Mouse (Mus musculus) heart, embryonic 11.5 days (tissue): Measurements from ENCODE around the gene Dixdc1. TPM values are rescaled to one million over a fixed set of nuclear protein-coding genes. Genes with fewer than 3 reads are reported as not detected.

Experiments used
- ATAC-seq: fragments of 200-750 bp; cut with Nextera tagmentation; replicated peaks from 2 replicates; pipeline ENCODE4 v1.8.0; 2017; ENCODE audit warnings: moderate library complexity; ENCODE audit not compliant: insufficient number of reproducible peaks, low FRiP score, low TSS enrichment
- H3K27ac ChIP-seq: fragments of 300-500 bp; sonication (generic); 2 replicates; pipeline ENCODE4 v1.5.1; 2014; ENCODE audit warnings: mild to moderate bottlenecking, low read depth, low read length
- H3K27me3 ChIP-seq: fragments of 300-500 bp; sonication (generic); 2 replicates; pipeline ENCODE4 v1.6.1; 2014; ENCODE audit warnings: mild to moderate bottlenecking, low read length, mixed read lengths; ENCODE audit not compliant: control insufficient read depth, insufficient read depth
- H3K36me3 ChIP-seq: fragments of 300-500 bp; sonication (generic); 2 replicates; pipeline ENCODE4 v1.6.1; 2014; ENCODE audit warnings: mild to moderate bottlenecking, low read length, moderate library complexity, mixed read lengths; ENCODE audit not compliant: control insufficient read depth, insufficient read depth
- H3K4me1 ChIP-seq: fragments of 300-500 bp; sonication (generic); 2 replicates; pipeline ENCODE4 v1.6.1; 2014; ENCODE audit warnings: low read length; ENCODE audit not compliant: control insufficient read depth, insufficient read depth
- H3K4me2 ChIP-seq: fragments of 300-500 bp; sonication (generic); 2 replicates; pipeline ENCODE4 v1.6.1; 2014; ENCODE audit warnings: mild to moderate bottlenecking, moderate library complexity
- H3K4me3 ChIP-seq: fragments of 300-500 bp; sonication (generic); 2 replicates; pipeline ENCODE4 v1.5.1; 2014; ENCODE audit warnings: low read depth, low read length
- H3K9ac ChIP-seq: fragments of 300-500 bp; sonication (generic); 2 replicates; pipeline ENCODE4 v1.6.1; 2014; ENCODE audit warnings: mild to moderate bottlenecking, low read depth, low read length, moderate library complexity
- H3K9me3 ChIP-seq: fragments of 300-500 bp; sonication (generic); replicated peaks from 2 replicates; pipeline ENCODE4 v1.6.1; 2016; ENCODE audit warnings: low read length; ENCODE audit not compliant: control insufficient read depth
- WGBS: fragments of 180-500 bp; shearing (Covaris S2); extraction: QIAGEN DNeasy Blood & Tissue Kit; methylation state at CpG from one replicate; pipeline ENCODE4 v1.1.7; 2014; ENCODE audit not compliant: insufficient replicate concordance; 5-methylcytosine and 5-hydroxymethylcytosine counted together
- polyA plus RNA-seq: library from polyadenylated mRNA; unstranded; fragments of >200 nt; fragmentation: Nextera tagmentation; extraction: Ambion mirVana; gene quantifications from 2 replicates; pipeline ENCODE4 v1.2.1, GENCODE M21; 2014

The Dixdc1 gene
- 7.3 and 7.5 TPM in 2 replicates for polyA plus RNA-seq

DNA sequence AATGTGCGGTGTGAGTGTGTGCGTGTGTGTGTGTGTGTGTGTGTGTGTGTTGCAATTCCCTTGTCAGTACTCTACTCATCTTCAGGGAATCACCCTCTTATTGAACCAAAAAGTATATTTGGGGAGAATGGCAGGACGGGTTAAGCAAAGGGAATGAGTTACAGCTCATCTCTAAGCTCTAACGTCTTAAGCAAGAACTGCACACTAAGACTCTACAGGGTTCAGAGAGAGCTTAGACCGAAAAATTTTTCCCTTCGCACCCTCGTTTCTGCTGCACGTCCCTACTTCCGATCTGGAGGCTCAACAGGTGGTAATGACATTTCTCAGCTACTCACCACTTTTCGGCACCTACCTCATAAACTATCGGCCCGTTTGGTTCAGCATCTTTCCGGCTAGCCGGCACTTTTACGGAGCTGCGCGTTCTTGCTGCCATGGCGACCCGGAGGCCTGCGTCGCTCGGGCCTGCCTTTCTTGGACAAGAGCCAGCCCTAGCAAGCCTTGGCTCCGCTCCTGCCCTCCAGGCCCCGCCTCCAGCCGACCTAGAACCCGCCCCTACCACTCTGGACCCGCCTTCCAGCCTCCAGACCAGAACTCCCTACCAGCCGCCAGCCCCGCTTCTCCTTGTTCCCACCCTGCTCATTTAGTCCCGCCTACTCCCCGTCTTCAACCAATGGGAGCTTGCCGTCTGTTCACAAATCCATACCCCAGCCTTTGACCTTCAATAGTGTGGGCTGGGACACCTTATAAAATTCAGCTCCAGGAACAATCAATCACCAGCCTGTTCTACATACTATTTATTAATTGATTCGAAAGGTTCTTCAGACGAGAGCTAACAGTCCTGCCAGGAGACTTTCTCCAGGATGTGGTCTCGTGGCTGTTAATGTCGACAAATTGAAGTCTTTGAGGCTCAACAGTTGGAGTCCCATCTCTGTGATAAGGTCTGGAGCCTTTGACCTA is at the start of gene Dixdc1:
Gene Dixdc1, minus strand, starts transcription at position 604 of the 957 bp plus-strand sequence.
- Histone ChIP-seq H3K4me1 (0 out of 2 replicates have a peak, but pooled peaks cover 4% of the 10 kb centered on the region), H3K36me3 (no peaks in the 10 kb centered on the region), H3K27ac (no peak within 1 kb of the TSS), H3K9ac (no peak within 1 kb of the TSS), H3K27me3 (no peaks in the 10 kb centered on the region), H3K9me3 (no peaks in the 10 kb centered on the region), H3K4me2 (peak within 1 kb of the TSS; percentile 70), H3K4me3 (peak within 1 kb of the TSS; percentile 31)
- peak; percentile 93 for ATAC-seq
- WGBS, result 14% methylated on average over 36 of the region's 36 CpGs

DNA sequence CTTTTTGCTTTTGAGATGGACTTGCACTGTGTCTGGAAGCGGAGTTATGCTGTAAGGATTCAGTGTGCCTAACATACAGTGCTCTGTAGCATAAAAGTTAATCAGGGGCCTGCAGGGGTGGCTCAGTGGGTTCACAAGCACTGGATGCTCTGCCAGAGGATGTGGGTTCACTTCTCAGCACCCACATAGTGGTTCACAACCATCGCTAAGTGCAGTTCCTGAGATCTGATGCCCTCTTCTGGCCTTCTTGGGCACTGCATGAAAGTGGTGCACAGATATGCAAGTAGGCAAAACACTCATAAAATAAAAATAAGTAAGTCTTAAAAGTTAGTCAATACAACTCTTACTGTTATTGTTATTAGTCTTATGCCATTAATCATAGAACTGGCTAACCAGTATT is 42.8 kb upstream of the Dixdc1 start:
- peaks cover 29% of the 10 kb centered on the region for H3K36me3 ChIP-seq
- H3K27ac ChIP-seq, result no peak overlapping the region
- no peak overlapping the region for H3K4me3 ChIP-seq
- no peaks in the 10 kb centered on the region for H3K4me1 ChIP-seq
- WGBS, result 69% methylated on average over 2 of the region's 2 CpGs
- ATAC-seq, result no peak
- no peak overlapping the region for H3K9ac ChIP-seq
- H3K27me3 ChIP-seq, result no peaks in the 10 kb centered on the region
- no peak overlapping the region for H3K4me2 ChIP-seq
- no peaks in the 10 kb centered on the region for H3K9me3 ChIP-seq

DNA sequence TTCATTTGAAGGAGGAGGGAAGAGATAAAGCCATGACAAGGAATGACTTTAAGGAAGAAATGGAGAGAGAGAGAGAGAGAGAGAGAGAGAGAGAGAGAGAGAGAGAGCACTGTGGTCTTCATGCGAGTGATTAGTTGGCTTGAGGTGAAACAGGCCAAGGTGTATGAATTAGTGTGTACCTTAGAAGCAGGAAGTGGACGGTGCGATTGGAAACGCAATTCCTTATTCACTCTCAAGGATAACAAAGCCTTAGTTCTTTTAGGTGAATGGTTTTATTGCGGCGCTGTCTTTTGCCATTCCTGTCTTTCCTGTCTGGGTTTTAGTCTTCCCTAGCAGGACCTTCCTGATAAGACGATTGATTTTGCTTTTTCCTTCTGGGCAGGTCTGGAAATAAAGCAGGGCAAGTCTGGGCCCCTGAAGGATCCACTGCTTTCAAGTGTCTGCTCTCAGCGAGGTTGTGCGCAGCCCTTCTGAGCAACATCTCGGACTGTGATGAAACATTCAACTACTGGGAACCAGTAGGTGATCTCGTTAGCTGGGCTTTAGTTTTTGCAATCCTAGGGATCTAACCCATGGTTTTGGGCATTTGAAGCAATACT is 36.9 kb upstream of the Dixdc1 start:
- 63% methylated on average over 11 of the region's 11 CpGs for WGBS
- H3K27ac ChIP-seq, result no peak overlapping the region
- peak overlapping the region; percentile 90 for H3K9ac ChIP-seq

DNA sequence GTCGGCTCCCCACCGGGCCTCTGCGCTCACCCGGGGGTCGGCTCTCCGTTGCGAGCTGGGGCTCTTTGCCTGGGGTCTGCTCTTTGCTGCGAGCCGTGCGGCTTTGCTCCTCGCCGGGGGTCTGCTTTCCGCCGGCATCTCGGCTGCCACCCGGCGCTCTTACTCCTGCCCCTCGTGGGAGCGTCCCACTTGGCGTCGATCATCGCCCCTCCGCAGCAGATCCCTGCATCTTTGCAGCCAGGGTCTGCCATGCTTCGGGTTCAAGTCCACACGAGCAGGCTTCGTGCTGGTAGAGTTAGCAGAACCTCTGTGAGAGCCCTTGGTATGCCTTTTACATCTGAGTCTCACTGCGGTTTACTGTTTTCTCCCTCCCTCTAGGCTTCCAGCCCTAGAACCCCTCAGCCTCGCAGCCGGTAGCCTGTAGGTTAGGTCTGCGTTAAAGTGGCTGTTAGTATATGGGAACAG is 36.4 kb upstream of the Dixdc1 start:
- H3K9me3 ChIP-seq, result no peaks in the 10 kb centered on the region
- peak overlapping the region; percentile 90 for H3K9ac ChIP-seq
- peaks cover 4% of the 10 kb centered on the region; the same call in 1 of the 2 replicates for H3K36me3 ChIP-seq
- H3K27me3 ChIP-seq, result no peaks in the 10 kb centered on the region
- H3K4me2 ChIP-seq, result peak overlapping the region; percentile 79
- H3K27ac ChIP-seq, result peak overlapping the region; percentile 65
- H3K4me1 ChIP-seq, result no peaks in the 10 kb centered on the region
- ATAC-seq, result peak; percentile 46; the same call in 1 of the 2 replicates
- H3K4me3 ChIP-seq, result peak overlapping the region; percentile 84
- WGBS, result under 1% methylated on average over 30 of the region's 30 CpGs

More for the DNA sequence above, 36.9 kb upstream of the Dixdc1 start:
- Histone ChIP-seq H3K9me3 (no peaks in the 10 kb centered on the region), H3K4me3 (peak overlapping the region; percentile 84), H3K36me3 (peaks cover 8% of the 10 kb centered on the region), H3K4me2 (peak overlapping the region; percentile 79), H3K27me3 (no peaks in the 10 kb centered on the region), H3K4me1 (no peaks in the 10 kb centered on the region)
- ATAC-seq, result no peak

DNA sequence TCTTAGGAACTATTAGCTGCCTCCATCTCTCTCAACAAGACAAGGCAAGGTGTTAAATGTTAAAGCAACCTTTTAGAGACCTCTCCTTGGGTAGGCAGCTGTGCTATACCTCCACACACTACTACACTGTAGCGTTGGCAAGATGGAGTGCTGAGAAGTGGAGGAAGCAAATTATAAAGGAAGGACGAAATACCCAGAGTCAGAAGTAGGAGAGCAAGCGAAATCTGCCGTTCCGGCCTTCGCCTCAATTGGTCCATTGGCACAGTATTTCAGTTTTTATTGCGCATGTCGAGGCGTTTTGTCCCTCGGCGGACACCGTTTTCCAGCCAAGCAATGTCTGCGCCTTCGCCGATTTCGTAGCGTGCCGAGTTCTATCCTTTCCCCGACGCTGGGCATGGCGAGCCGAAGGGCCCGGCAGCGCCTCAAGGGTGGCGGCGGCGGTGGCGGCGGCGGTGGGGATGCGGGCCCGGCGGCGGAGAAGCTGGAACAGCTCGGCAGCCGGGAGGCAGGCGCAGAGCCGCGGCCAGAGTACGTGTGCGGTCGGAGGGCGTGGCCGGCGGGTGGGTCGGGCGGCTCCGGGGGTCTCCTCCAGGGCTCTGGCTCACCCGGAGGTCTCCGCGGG is 35.8 kb upstream of the Dixdc1 start, which contains the start of the genes Alg9 and 1110032A03Rik:
Gene Alg9, plus strand, starts transcription at position 29 of the 622 bp plus-strand sequence.
Gene 1110032A03Rik, minus strand, starts transcription at position 530 of the 622 bp plus-strand sequence.
- H3K4me1 ChIP-seq, result no peaks in the 10 kb centered on the region
- peak within 1 kb of the TSS; percentile 84 for H3K4me3 ChIP-seq
- H3K36me3 ChIP-seq, result peaks cover 4% of the 10 kb centered on the region; the same call in 1 of the 2 replicates
- under 1% methylated on average over 48 of the region's 51 CpGs for WGBS
- H3K27me3 ChIP-seq, result no peaks in the 10 kb centered on the region
- H3K9ac ChIP-seq, result peak within 1 kb of the TSS; percentile 90
- peak within 1 kb of the TSS; percentile 65 for H3K27ac ChIP-seq
- no peaks in the 10 kb centered on the region for H3K9me3 ChIP-seq
- ATAC-seq, result peak; percentile 63
- H3K4me2 ChIP-seq, result peak within 1 kb of the TSS; percentile 79

DNA sequence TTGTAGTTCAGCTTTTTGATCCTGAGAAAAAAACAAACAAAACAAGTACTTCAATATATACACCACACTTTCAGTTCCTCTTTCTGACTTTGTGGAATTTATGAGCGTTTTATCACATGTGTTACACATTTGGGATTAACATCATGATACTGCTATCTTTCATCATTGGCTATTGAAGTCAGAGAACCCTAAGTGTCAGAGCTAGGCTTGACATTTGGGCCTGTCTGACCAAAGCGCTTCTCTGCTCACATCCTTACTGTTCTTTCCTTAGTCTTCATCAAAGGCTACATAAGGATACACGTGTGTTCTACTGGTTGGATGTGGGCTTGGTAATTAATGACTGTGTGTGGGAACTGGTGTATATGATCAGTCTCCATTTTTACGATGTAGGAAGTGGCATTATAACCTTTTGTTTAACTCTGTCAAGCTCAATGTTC is 34.7 kb upstream of the Dixdc1 start:
- no peak overlapping the region for H3K9ac ChIP-seq
- H3K27ac ChIP-seq, result no peak overlapping the region
- no peak overlapping the region for H3K4me3 ChIP-seq
- H3K4me1 ChIP-seq, result no peaks in the 10 kb centered on the region; the same call in 1 of the 2 replicates
- peak overlapping the region; percentile 79 for H3K4me2 ChIP-seq
- H3K27me3 ChIP-seq, result no peaks in the 10 kb centered on the region
- WGBS, result 71% methylated on average over 4 of the region's 4 CpGs
- peaks cover 2% of the 10 kb centered on the region; the same call in 1 of the 2 replicates for H3K36me3 ChIP-seq
- ATAC-seq, result no peak
- no peaks in the 10 kb centered on the region for H3K9me3 ChIP-seq

DNA sequence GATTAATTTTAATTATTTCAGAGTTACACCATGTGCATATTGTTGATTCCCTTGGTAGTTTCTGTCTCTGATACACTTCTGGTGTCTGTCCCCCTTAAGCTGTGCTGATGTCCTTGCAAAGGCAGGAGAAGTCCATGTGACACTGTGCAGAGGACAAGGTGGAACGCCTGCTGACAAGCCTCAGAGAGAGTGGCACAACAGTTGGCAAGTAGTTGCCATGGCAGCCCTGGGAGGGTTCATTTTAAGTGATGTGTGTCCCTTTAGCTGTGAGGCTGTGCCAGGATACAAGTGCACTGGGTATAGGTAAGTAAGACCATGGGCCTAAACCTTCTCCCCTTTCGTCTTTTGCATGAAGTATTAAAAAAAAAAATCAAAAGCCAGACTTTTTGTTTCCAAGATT is 30.7 kb upstream of the Dixdc1 start:
- Histone ChIP-seq H3K9ac (no peak overlapping the region), H3K9me3 (no peaks in the 10 kb centered on the region), H3K27ac (no peak overlapping the region), H3K27me3 (no peaks in the 10 kb centered on the region), H3K4me3 (no peak overlapping the region), H3K4me2 (no peak overlapping the region), H3K36me3 (no peaks in the 10 kb centered on the region), H3K4me1 (peaks cover 8% of the 10 kb centered on the region)
- no peak for ATAC-seq
- 88% methylated on average over 2 of the region's 2 CpGs for WGBS
